Mouse (Mus musculus): ENCODE data around the gene Dimt1. TPM values are rescaled to one million over a fixed set of nuclear protein-coding genes. Genes with fewer than 3 reads are reported as not detected.
"Not testable (repeated sequence)": the region's sequence is repeated elsewhere in the genome, so short reads cannot be mapped to it uniquely, and the experiment has no call there.

Gene Dimt1
- total RNA-seq, 4 experiments from 2014 or later, result 19.8 to 30.2 (median 22.3) TPM

DNA sequence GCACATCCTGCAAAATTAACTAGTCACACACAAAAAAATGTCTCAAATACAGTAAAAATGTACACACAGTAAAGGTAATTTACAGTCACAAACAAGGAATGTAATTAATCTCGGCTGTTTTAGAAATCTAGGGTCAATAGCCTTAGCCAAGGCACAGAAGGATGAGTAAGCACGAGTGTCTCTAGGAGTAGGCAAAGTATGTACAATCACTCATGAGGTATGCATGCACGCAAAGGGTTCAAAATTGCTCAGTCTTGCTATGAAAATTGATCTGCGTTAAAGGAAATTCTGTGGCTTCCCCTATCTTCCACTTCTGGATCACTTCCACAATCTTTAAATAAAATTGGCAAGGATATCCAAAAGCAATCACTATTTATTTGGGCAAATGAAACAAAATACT lies 14.6 kb downstream of the Dimt1 start:
- no peak for DNase-seq (ENCODE audit: low spot score in 2 of 2)

DNA sequence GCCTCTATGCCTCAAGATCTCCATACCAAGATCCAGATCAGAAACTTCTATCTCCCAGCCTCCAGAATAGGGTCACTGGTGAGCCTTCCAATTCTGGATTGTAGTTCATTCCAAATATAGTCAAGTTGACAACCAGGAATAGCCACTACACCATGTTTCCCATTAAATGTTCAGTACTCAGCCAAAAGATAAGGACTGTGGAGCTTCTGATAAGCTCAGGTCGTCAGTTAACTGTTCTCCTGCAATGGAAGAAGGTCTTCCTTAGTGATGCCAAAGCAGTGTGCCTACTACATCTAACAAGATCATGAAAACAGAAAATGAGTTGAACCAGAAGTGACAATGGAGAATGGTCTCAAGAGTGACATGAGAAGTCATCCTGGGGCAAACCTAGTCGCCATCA lies 50.0 kb downstream of the Dimt1 start:
- DNase-seq (ENCODE audit: low spot score in 2 of 2), result no peak

GRCm38 (mm10) chr13:106997557-106997956 lies 50.6 kb downstream of the Dimt1 start:
- not testable (repeated sequence) for DNase-seq (ENCODE audit: low spot score in 2 of 2)

DNA sequence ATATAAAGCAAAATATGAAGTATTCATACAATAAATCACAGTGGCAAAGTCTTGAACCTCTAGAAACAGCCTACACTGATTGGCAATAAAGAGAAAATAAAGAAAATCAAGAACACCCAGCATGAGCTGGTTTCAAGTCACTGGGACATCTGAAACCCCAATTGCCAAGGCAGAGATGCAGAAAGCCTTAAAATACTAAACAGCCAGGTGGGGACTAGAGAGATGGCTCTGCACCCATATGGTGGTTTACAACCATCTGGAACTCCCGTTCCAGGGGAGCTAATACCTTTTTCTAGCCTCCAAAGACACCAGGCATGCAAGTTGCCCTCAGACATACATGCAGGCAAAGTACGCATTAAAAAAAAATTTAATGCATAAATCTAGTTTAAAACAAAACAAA lies 51.1 kb downstream of the Dimt1 start:
- no peak for DNase-seq (ENCODE audit: low spot score in 2 of 2)

GRCm38 (mm10) chr13:106998671-106999070 lies 51.7 kb downstream of the Dimt1 start:
- no peak for DNase-seq (ENCODE audit: low spot score in 2 of 2)

DNA sequence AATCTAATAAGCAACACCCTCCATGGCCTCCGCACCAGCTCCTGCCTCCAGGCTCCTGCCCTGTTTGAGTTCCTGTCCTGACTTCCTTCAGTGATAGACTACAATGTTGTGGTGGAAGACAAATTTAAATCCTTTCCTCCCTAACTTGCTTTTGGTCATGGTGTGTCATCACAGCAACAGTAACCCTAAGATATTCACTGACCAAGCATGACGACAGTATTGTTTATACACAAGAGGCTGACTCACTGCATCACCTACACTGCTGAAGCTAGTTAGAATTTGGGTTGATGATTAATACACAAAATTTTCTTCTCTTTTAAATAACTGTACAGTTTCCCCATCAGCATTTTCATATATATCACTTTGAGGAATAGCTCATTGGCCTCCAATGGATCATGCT lies 56.3 kb downstream of the Dimt1 start:
- no peak for DNase-seq (ENCODE audit: low spot score in 2 of 2)

- no peak for DNase-seq (ENCODE audit: low spot score in 2 of 2)
Measured at GRCm38 (mm10) chr13:107008174-107008573, 61.2 kb downstream of the Dimt1 start.

Other genes starting within 250 kb of the Dimt1 start
- 10 to 100 TPM; 61.8 to 69.3 (median 64.6) TPM for gene Ipo11, start 10.2 kb upstream of the Dimt1 start, total RNA-seq (2022)
- 100 to 1,000 TPM in 3 of 4 experiments, 10 to 100 TPM in 1; 98.3 to 125 (median 112) TPM for gene Kif2a, start 75.0 kb downstream of the Dimt1 start, total RNA-seq (2022)